Mouse (Mus musculus): Measurements from ENCODE around the gene Samd14. TPM values are rescaled to one million over a fixed set of nuclear protein-coding genes. Genes with fewer than 3 reads are reported as not detected.

Gene Samd14
- polyA plus RNA-seq, 1 experiment from 2014 or later: 6.9 TPM

GRCm38 (mm10) chr11:94971895-94972615 lies 37.6 kb upstream of the Samd14 start:
- WGBS: 61% methylated on average over 16 of the region's 16 CpGs
- no peak for TF ChIP-seq CTCF (IDR thresholded peaks at IDR 0.05; ENCODE audit: low read depth)
- Histone ChIP-seq H3K9me3 (ENCODE audit: control insufficient read depth) (no peaks in the 10 kb centered on the region), H3K4me2 (replicated peaks; ENCODE audit: low read depth) (no peak overlapping the region), H3K9ac (ENCODE audit: low read depth, low read length) (no peak overlapping the region), H3K27me3 (replicated peaks; ENCODE audit: control insufficient read depth, insufficient read depth, low read length) (no peaks in the 10 kb centered on the region; the same call in 1 of the 2 replicates), H3K4me3 (ENCODE audit: low read depth, low read length) (no peak overlapping the region), H3K4me1 (replicated peaks; ENCODE audit: control insufficient read depth, insufficient read depth, low read length) (no peaks in the 10 kb centered on the region), H3K27ac (ENCODE audit: low read depth, low read length) (no peak overlapping the region), H3K36me3 (ENCODE audit: control insufficient read depth, insufficient read depth) (no peaks in the 10 kb centered on the region)
- ATAC-seq: no peak

- Histone ChIP-seq H3K27me3 (replicated peaks; ENCODE audit: control insufficient read depth, insufficient read depth, low read length) (no peaks in the 10 kb centered on the region; the same call in 1 of the 2 replicates), H3K27ac (ENCODE audit: low read depth, low read length) (no peak overlapping the region), H3K36me3 (ENCODE audit: control insufficient read depth, insufficient read depth) (no peaks in the 10 kb centered on the region), H3K4me3 (ENCODE audit: low read depth, low read length) (no peak overlapping the region), H3K4me1 (replicated peaks; ENCODE audit: control insufficient read depth, insufficient read depth, low read length) (no peaks in the 10 kb centered on the region), H3K9ac (ENCODE audit: low read depth, low read length) (no peak overlapping the region), H3K9me3 (ENCODE audit: control insufficient read depth) (no peaks in the 10 kb centered on the region), H3K4me2 (replicated peaks; ENCODE audit: low read depth) (no peak overlapping the region)
- no peak for TF ChIP-seq CTCF (IDR thresholded peaks at IDR 0.05; ENCODE audit: low read depth)
- 59% methylated on average over 5 of the region's 5 CpGs for WGBS
- ATAC-seq: no peak
These were observed 36.8 kb upstream of the Samd14 start for GRCm38 (mm10) chr11:94972887-94973286.

DNA sequence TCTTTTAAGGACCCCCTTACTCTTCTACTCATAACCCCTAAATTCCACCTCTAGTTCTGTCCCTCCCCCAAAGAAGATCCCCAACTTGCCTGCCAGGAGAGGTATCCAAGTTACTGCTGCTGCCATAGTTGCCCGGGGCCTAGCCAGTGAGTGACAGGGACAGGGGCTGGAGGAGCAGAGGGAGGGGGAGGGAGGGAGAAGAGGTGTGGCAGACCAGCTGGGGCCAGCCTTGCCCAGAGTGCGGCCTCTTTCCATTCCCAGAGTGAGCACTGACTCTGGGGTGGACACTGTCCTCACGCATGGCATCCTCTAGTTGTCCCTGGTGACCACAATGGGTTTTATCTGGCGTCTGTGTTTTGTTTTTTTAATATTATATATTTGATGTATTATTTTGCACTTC lies 36.4 kb upstream of the Samd14 start:
- no peak for TF ChIP-seq CTCF (IDR thresholded peaks at IDR 0.05; ENCODE audit: low read depth)

DNA sequence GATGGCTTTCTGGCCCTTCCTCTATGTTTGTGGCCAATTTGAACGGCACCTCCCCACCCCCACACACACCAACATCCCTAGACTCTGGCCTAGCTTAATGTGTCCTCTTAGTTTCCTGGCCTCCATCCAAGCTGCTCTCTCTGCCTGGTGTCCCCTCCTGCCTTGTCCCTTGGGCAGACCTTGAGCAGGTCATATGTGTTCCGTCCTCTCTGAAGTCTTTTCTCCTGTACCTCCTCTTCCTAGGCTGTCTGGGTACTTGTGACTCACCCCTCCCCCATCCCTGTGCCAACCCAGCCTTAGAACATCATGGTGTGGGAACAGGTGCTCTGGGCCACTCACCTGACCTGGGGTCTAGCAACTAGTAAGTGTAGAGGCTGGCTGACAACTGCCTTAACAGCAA lies 34.7 kb upstream of the Samd14 start:
- TF ChIP-seq CTCF (IDR thresholded peaks at IDR 0.05; ENCODE audit: low read depth): no peak
- H3K9me3 ChIP-seq (ENCODE audit: control insufficient read depth): no peaks in the 10 kb centered on the region
- H3K27me3 ChIP-seq (replicated peaks; ENCODE audit: control insufficient read depth, insufficient read depth, low read length): no peaks in the 10 kb centered on the region
- no peak overlapping the region for H3K4me2 ChIP-seq (replicated peaks; ENCODE audit: low read depth)
- no peak overlapping the region for H3K27ac ChIP-seq (ENCODE audit: low read depth, low read length)
- ATAC-seq: no peak
- no peak overlapping the region for H3K9ac ChIP-seq (ENCODE audit: low read depth, low read length)
- no peaks in the 10 kb centered on the region for H3K4me1 ChIP-seq (replicated peaks; ENCODE audit: control insufficient read depth, insufficient read depth, low read length)
- H3K4me3 ChIP-seq (ENCODE audit: low read depth, low read length): no peak overlapping the region
- WGBS: 67% methylated on average over 2 of the region's 2 CpGs
- H3K36me3 ChIP-seq (ENCODE audit: control insufficient read depth, insufficient read depth): no peaks in the 10 kb centered on the region

More for the DNA sequence above, 36.4 kb upstream of the Samd14 start:
- ATAC-seq: no peak
- Histone ChIP-seq H3K4me3 (ENCODE audit: low read depth, low read length) (no peak overlapping the region), H3K9me3 (ENCODE audit: control insufficient read depth) (no peaks in the 10 kb centered on the region), H3K9ac (ENCODE audit: low read depth, low read length) (no peak overlapping the region), H3K36me3 (ENCODE audit: control insufficient read depth, insufficient read depth) (no peaks in the 10 kb centered on the region), H3K4me1 (replicated peaks; ENCODE audit: control insufficient read depth, insufficient read depth, low read length) (no peaks in the 10 kb centered on the region), H3K4me2 (replicated peaks; ENCODE audit: low read depth) (no peak overlapping the region), H3K27me3 (replicated peaks; ENCODE audit: control insufficient read depth, insufficient read depth, low read length) (no peaks in the 10 kb centered on the region; the same call in 1 of the 2 replicates), H3K27ac (ENCODE audit: low read depth, low read length) (no peak overlapping the region)
- 48% methylated on average over 4 of the region's 4 CpGs for WGBS

GRCm38 (mm10) chr11:94976199-94976598 lies 33.5 kb upstream of the Samd14 start, which contains the start of gene Sgca:
TSS of gene Sgca (minus strand) at chr11:94976327.
- H3K4me2 ChIP-seq (replicated peaks; ENCODE audit: low read depth): no peak within 1 kb of the TSS
- no peak within 1 kb of the TSS for H3K4me3 ChIP-seq (ENCODE audit: low read depth, low read length)
- no peak for ATAC-seq
- H3K36me3 ChIP-seq (ENCODE audit: control insufficient read depth, insufficient read depth): no peaks in the 10 kb centered on the region
- H3K4me1 ChIP-seq (replicated peaks; ENCODE audit: control insufficient read depth, insufficient read depth, low read length): no peaks in the 10 kb centered on the region
- WGBS: 69% methylated on average over 5 of the region's 5 CpGs
- H3K27me3 ChIP-seq (replicated peaks; ENCODE audit: control insufficient read depth, insufficient read depth, low read length): no peaks in the 10 kb centered on the region
- H3K9me3 ChIP-seq (ENCODE audit: control insufficient read depth): no peaks in the 10 kb centered on the region
- no peak within 1 kb of the TSS for H3K27ac ChIP-seq (ENCODE audit: low read depth, low read length)
- no peak within 1 kb of the TSS for H3K9ac ChIP-seq (ENCODE audit: low read depth, low read length)
- TF ChIP-seq CTCF (IDR thresholded peaks at IDR 0.05; ENCODE audit: low read depth): no peak

- no peak; the same call in 1 of the 2 replicates for ATAC-seq
- no peaks in the 10 kb centered on the region for H3K27me3 ChIP-seq (replicated peaks; ENCODE audit: control insufficient read depth, insufficient read depth, low read length)
- no peaks in the 10 kb centered on the region for H3K36me3 ChIP-seq (ENCODE audit: control insufficient read depth, insufficient read depth)
- no peak overlapping the region for H3K27ac ChIP-seq (ENCODE audit: low read depth, low read length)
- H3K4me3 ChIP-seq (ENCODE audit: low read depth, low read length): no peak overlapping the region
- 43% methylated on average over 9 of the region's 9 CpGs for WGBS
- no peaks in the 10 kb centered on the region for H3K4me1 ChIP-seq (replicated peaks; ENCODE audit: control insufficient read depth, insufficient read depth, low read length)
- H3K9ac ChIP-seq (ENCODE audit: low read depth, low read length): no peak overlapping the region
- H3K4me2 ChIP-seq (replicated peaks; ENCODE audit: low read depth): peak overlapping the region; percentile 51
- TF ChIP-seq CTCF (IDR thresholded peaks at IDR 0.05; ENCODE audit: low read depth): no peak
- no peaks in the 10 kb centered on the region for H3K9me3 ChIP-seq (ENCODE audit: control insufficient read depth)
These were observed 31.3 kb upstream of the Samd14 start for GRCm38 (mm10) chr11:94978178-94978915.

Data from intestine, postnatal 0 days (tissue).